Mouse (Mus musculus) kidney, postnatal 36 days (tissue): Measurements from ENCODE around the gene Pes1.
"Not testable (repeated sequence)": the region's sequence is repeated elsewhere in the genome, so short reads cannot be mapped to it uniquely, and the experiment has no call there.

ENCODE experiments used
- DNase-seq, 2 experiments: peaks; one replicate each; pipeline ENCODE4 v3.0.0; 2021 to 2022; ENCODE audit warnings: mixed read lengths in 2 of 2

The Pes1 gene

GRCm38 (mm10) chr11:3963610-3964415, at the start of gene Pes1:
Pes1 (plus strand) TSS chr11:3963975.
- DNase-seq, result peak; percentile 85 to 89

- DNase-seq, result peak; percentile 83 to 96
Measured at GRCm38 (mm10) chr11:3914109-3914840, 49.5 kb upstream of the Pes1 start, which contains the start of gene Slc35e4. Slc35e4 (minus strand) TSS chr11:3914664.

GRCm38 (mm10) chr11:3918738-3919137, 45.0 kb upstream of the Pes1 start:
- peak; percentile 59 to 67 for DNase-seq

GRCm38 (mm10) chr11:3920476-3920875, 43.3 kb upstream of the Pes1 start:
- no peak for DNase-seq

- peak; percentile 60 to 77 for DNase-seq
Measured at GRCm38 (mm10) chr11:3921281-3921850, 42.4 kb upstream of the Pes1 start.

GRCm38 (mm10) chr11:3922115-3922514, 41.7 kb upstream of the Pes1 start:
- no peak for DNase-seq

- no peak for DNase-seq
Measured at GRCm38 (mm10) chr11:3922731-3923130, 41.0 kb upstream of the Pes1 start.

GRCm38 (mm10) chr11:3925916-3926315, 37.9 kb upstream of the Pes1 start:
- peak in 1 of 2 experiments; percentile 1 for DNase-seq

GRCm38 (mm10) chr11:3930019-3930418, 33.8 kb upstream of the Pes1 start:
- DNase-seq, result peak; percentile 47 to 54

- peak; percentile 44 to 57 for DNase-seq
Measured at GRCm38 (mm10) chr11:3930931-3931330, 32.8 kb upstream of the Pes1 start.

GRCm38 (mm10) chr11:3931511-3932211, 32.1 kb upstream of the Pes1 start, which contains the start of gene Tcn2:
Tcn2 (minus strand) TSS chr11:3932159.
- DNase-seq, result peak; percentile 96 to 98

GRCm38 (mm10) chr11:3933756-3934285, 30.0 kb upstream of the Pes1 start:
- DNase-seq, result peak; percentile 58 to 63

GRCm38 (mm10) chr11:3935135-3935534, 28.6 kb upstream of the Pes1 start:
- DNase-seq, result peak; percentile 47 to 67

GRCm38 (mm10) chr11:3936318-3936717, 27.5 kb upstream of the Pes1 start:
- DNase-seq, result no peak

- DNase-seq, result peak; percentile 66 to 88
Measured at GRCm38 (mm10) chr11:3937321-3937874, 26.4 kb upstream of the Pes1 start.

GRCm38 (mm10) chr11:3941371-3941770, 22.4 kb upstream of the Pes1 start:
- peak; percentile 34 to 43 for DNase-seq

- no peak for DNase-seq
Measured at GRCm38 (mm10) chr11:3946386-3946785, 17.4 kb upstream of the Pes1 start.

- DNase-seq, result not testable (repeated sequence)
Measured at GRCm38 (mm10) chr11:3954876-3955275, 8.9 kb upstream of the Pes1 start.

GRCm38 (mm10) chr11:3955371-3955770, 8.4 kb upstream of the Pes1 start:
- not testable (repeated sequence) for DNase-seq

- DNase-seq, result no peak
Measured at GRCm38 (mm10) chr11:3960901-3961300, 2.9 kb upstream of the Pes1 start.

- no peak for DNase-seq
Measured at GRCm38 (mm10) chr11:3961761-3962160, 2.0 kb upstream of the Pes1 start.

GRCm38 (mm10) chr11:3963155-3963554, 620 bp upstream of the Pes1 start:
- peak; percentile 45 to 46 for DNase-seq
